Mouse (Mus musculus) heart, postnatal 4 days (tissue): ENCODE measurements around the gene Ptgis. TPM values are rescaled to one million over a fixed set of nuclear protein-coding genes. Genes with fewer than 3 reads are reported as not detected.
A peak's percentile ranks its signal among the peaks of the same experiment; 100 is the strongest.

Experiments
- DNase-seq: peaks from one replicate; pipeline ENCODE4 v3.0.0; 2021
- total RNA-seq, 2 experiments: library from RNA; stranded (reverse); gene quantifications; 2 replicates each; pipeline ENCODE4 v1.2.3; 2021

Ptgis gene
- total RNA-seq, 2 experiments from 2014 or later, result 36.7 to 40.9 TPM

GRCm38 (mm10) chr2:167189291-167190075 lies 50.9 kb downstream of the Ptgis start:
- DNase-seq, result peak; percentile 57

- DNase-seq, result peak; percentile 95
These were observed 51.8 kb downstream of the Ptgis start for GRCm38 (mm10) chr2:167188315-167189207.

- DNase-seq, result no peak
These were observed 53.3 kb downstream of the Ptgis start for GRCm38 (mm10) chr2:167187119-167187518.

DNA sequence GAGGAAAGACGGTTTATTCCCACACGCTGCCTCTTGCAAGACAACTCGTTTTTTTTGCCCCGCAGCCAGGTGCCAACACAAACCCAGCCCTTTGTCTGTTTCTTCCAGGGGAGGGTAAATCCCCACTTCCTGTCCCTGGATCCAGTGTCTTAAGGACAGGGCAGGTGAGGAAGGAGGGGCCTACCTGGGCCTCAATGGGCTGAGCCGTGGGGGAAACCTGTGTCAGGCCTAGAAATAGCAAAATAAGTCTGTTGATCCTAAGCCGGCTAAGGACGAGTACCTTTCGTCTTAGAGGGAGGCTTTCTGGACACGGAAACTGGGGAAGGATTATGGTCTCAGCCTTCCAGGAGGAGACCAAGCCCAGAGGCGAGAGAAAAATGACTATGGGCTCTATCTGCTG lies 53.9 kb downstream of the Ptgis start:
- DNase-seq, result no peak

- DNase-seq, result no peak
These were observed 54.4 kb downstream of the Ptgis start for GRCm38 (mm10) chr2:167186003-167186402.

DNA sequence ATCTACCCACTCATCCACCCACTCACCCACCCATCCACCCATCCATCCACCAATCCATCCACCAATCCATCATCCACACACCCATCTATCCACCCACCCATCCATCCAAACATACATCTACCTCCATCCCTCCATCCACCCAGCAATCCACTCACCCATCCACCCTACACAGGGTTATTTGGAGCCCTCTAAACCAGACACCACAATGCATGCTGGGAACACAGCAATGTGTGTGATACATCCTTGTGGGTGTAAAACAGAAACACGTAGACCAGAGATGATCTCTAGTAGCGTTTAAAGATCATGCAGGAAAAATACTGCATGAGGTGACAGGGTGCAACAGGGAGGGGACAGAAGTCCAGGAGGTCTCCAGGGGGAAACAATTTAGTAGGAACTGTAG lies 55.0 kb downstream of the Ptgis start:
- no peak for DNase-seq

- DNase-seq, result no peak
These were observed 58.6 kb downstream of the Ptgis start for GRCm38 (mm10) chr2:167181662-167182389.

DNA sequence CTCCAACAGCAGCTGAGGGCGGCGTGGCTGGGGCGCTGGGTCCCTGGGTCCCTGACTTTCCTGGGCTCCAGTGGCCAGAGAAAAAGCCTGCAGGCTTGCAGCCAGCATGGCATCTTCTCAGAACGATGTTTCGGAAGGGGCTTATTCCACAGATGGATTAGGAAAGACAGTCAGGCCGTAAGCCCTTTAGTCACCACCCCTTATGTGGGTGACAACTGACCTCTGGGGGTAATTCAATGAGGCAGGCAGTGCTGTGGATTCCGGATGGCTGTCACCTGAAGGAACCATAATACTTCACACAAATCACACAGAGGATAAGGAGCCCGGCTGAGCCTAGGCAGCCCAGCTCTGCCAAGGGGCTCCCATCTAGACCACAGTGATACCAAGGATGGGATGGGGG lies 59.3 kb downstream of the Ptgis start:
- no peak for DNase-seq

- no peak for DNase-seq
These were observed 61.1 kb downstream of the Ptgis start for GRCm38 (mm10) chr2:167179301-167179700.

DNA sequence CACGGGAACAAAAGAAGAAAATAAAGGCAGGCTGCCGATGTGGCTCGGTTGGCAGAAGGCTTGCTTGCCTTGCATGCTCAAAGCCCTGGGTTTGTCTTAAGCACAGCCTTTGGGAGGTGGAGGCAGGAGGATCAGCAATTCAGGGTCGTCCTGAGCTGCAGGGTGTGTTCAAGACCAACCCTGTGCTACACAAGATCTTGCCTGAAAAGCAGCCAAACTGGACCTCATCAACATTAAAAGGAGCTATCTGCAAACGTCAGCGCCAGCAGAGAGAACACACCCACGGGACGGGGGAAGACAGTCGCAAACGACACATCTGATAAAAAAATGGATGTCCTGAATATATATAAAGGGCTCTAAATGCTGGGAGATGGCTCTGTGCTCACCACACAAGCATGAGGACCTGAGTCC lies 63.2 kb downstream of the Ptgis start:
- no peak for DNase-seq

GRCm38 (mm10) chr2:167175284-167175683 lies 65.1 kb downstream of the Ptgis start:
- no peak for DNase-seq

DNA sequence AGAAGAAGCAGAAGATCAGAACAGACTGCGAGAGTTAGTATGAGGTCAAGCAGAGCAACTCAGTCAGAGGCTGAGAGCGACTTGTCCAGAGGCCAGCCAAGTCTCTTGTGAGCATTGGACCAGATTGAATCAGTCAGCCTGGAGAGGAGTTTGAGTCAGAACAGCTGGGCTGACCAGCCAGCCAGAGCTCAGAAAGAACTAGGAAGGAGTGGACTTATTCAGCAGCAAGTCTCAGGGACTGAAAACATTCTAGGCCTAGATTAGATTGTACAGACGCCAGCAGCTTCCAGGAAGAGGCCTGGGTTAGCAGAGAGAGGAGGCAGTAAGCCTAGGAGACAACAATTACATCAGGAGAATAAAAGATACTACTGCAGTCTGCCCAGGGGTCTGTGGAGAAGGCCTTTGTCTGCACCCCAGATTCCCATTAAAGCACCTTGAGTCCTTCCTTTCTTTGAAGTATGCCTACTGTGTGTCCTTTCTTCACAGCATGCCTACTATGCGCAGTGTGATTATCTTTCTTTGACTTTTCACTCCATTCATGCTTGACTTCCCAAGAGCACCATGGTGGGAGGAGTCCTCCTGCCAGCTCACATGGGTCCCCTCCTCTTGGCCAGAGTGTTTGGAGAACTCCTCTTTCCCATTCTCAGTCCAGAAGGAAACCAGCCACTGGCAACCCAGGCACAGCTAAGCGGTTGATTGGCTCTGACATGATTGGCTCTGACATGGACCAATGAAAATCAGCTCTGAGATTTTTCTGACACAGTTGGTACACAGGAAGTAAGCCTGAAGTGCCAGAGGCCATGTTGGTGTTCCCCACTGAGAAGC lies 67.1 kb downstream of the Ptgis start:
- peak; percentile 68 for DNase-seq

- DNase-seq, result peak; percentile 78
These were observed 72.7 kb downstream of the Ptgis start for GRCm38 (mm10) chr2:167167515-167168212.

DNA sequence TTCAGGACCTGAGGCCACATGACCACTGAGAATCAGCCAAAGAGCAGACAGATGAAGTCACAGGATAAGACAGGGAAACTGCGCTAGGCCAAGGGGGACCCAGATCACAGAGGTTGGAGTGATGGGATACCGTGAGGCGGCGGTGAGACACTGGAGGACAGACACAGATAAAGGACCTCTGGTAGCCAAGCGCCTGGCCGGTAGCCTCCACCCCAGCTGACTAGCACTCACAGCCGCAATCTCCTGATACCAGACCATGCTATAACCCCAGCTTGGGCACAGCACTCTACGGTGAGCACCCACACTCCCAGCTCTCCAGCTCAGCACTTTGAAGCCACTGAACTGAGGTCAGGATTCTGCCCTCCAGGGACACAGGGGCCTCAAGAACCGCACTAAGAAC lies 76.8 kb downstream of the Ptgis start:
- no peak for DNase-seq

GRCm38 (mm10) chr2:167163134-167163533 lies 77.3 kb downstream of the Ptgis start:
- no peak for DNase-seq

- peak; percentile 74 for DNase-seq
These were observed 77.8 kb downstream of the Ptgis start for GRCm38 (mm10) chr2:167162516-167163021.

DNA sequence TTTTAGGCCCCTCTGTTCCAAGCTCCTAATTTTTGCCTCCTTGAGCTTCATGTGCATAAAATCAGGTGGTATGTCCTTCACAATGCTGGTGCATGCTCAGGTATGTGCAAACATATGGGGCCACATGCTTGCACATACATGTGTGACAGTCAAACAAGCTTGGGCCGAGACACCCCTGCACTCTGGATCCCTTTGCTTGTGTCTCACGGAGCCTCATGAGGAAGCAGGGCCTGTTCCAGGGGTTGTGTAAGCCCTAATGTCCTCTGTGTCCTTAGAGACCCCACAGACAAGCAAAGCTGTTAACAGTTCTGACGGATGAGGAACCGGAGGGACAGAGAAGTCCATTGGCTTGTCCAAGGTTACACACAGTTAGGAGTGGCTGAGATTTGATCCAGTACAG lies 80.7 kb downstream of the Ptgis start:
- DNase-seq, result no peak

GRCm38 (mm10) chr2:167158780-167159179 lies 81.6 kb downstream of the Ptgis start:
- no peak for DNase-seq

- DNase-seq, result no peak
These were observed 84.2 kb downstream of the Ptgis start for GRCm38 (mm10) chr2:167156118-167156715.

- peak; percentile 71 for DNase-seq
These were observed 84.8 kb downstream of the Ptgis start for GRCm38 (mm10) chr2:167155541-167155973.

GRCm38 (mm10) chr2:167150880-167151279 lies 89.5 kb downstream of the Ptgis start:
- DNase-seq, result no peak
